Mouse (Mus musculus) natural killer cell, adult 2 months (primary cell): Measurements from ENCODE around the gene Gm27235.
"Not testable (repeated sequence)": the region's sequence is repeated elsewhere in the genome, so short reads cannot be mapped to it uniquely, and the experiment has no call there.

ENCODE experiments used
- DNase-seq, 2 experiments: peaks; one replicate each; pipeline ENCODE4 v3.0.0; 2022; ENCODE audit warnings: low spot score in 2 of 2

Gm27235 gene

DNA sequence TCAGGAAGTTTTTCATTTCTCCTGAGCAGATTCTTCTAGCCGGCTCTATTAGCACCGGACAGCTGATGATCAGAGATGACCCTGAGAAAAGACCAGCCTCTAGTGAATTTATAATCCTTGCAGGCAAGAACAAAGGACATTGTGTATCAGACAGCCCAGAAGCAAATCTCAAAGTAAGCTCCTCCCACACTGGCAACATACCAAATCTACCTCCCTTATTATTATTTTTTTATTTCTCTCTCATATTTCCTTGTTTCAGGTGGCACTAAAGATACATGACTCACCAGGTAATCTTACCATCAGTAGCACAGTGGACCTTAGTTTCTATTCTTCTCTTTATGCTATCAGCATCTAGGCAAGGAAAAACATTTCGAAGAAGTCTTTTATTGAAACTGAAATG, at the start of gene Gm27235, which contains the start of gene D730048I06Rik:
Gm27235 (minus strand) TSS at position 101 of the 400 bp plus-strand sequence.
D730048I06Rik (minus strand) TSS at position 112 of the 400 bp plus-strand sequence.
- DNase-seq, result no peak

- DNase-seq, result not testable (repeated sequence)
Measured at GRCm38 (mm10) chr9:35817881-35818280, 28.0 kb upstream of the Gm27235 start.

DNA sequence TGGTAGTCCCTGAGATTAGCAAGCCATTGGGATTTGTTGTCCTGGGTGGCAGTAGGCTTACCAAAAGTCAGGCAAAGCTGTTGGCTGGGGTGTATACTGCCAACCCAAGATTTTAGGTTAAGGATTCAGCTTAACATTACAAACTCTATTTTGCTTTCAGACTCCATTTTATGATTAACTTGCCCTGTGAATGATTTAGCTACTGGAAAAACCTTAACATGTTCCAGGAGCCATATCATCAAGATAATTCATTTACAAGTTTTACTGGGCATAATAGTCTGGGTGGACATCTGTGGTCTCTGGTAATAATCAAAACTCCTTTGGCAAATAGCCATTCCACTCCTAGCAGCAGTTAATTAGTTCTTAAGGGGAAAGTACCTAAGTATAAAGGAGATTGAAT, 8.2 kb upstream of the Gm27235 start:
- DNase-seq, result no peak

- no peak for DNase-seq
Measured at GRCm38 (mm10) chr9:35778009-35778408, 11.9 kb downstream of the Gm27235 start, which contains the start of gene Gm17727. Gene Gm17727, minus strand, starts transcription at chr9:35778109.

DNA sequence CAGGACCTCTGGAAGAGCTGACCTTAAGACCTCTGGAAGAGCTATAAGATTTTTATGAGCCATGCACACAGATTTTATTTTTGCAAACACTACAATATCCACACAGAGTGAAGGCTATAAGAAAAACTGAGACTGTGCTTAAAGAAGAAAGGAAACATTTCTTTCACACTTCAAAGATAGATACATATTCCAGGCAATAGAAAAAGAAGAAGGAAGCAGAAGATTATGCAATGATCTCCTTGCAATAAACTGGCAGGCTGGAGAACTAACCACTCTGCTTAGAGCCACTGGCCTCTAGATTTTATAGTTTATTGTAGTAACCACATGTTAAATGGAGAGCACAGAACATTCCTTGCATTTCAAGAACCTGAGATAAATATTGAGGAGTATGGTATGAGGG, 33.1 kb downstream of the Gm27235 start:
- no peak for DNase-seq

- no peak for DNase-seq
Measured at GRCm38 (mm10) chr9:35740749-35741148, 49.2 kb downstream of the Gm27235 start, which contains the start of gene Gm17677. Gene Gm17677, plus strand, starts transcription at chr9:35741049.
